1 mouse cellular context compared by ENCODE assay signal in the genomic region with DNA sequence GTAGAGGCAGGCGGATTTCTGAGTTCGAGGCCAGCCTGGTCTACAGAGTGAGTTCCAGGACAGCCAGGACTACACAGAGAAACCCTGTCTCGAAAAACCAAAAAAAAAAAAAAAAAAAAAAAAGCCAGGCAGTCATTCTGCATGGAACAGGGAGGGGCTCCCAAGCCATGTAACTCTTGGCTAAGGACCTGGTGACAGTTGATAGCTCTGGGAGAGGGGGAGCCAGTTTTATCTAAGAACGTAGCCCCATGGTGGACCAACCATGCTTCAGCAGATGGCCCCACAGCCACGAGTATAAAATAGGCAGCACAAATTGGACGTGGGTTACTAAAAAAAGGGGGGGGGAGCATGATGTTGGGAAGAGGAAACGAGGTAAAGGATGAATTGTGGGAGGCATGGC. TPM values are rescaled to one million over a fixed set of nuclear protein-coding genes. Genes with fewer than 3 reads are reported as not detected.
"Had no signal": no experiment of that assay in that cellular context is flagged by ENCODE, and none has a peak within 500 bp of the region (broad histone marks: within the 10 kb centered on the region; RNA-seq: fewer than 3 reads in every experiment).

No protein-coding gene starts in this region.

RNA-seq across cellular contexts. Expression of gene Map3k5, which starts 37.2 kb away (rescaled TPM):
- polyA plus RNA-seq: erythroblast, embryonic 14.5 days had no signal
